Mouse (Mus musculus) thymus, postnatal 14 days (tissue): ENCODE measurements around the gene Elfn2.

Source experiments
- DNase-seq: peaks from one replicate; pipeline ENCODE4 v3.0.0; 2021

Elfn2 gene

GRCm38 (mm10) chr15:78718290-78719250, at the start of gene Elfn2:
Elfn2 (minus strand) TSS chr15:78718771.
- peak; percentile 47 for DNase-seq

GRCm38 (mm10) chr15:78763704-78764103, 45.1 kb upstream of the Elfn2 start:
- DNase-seq, result no peak

- DNase-seq, result no peak
These were observed 44.6 kb upstream of the Elfn2 start for GRCm38 (mm10) chr15:78763210-78763609.

GRCm38 (mm10) chr15:78761112-78761511, 42.5 kb upstream of the Elfn2 start:
- DNase-seq, result no peak

- no peak for DNase-seq
These were observed 39.6 kb upstream of the Elfn2 start for GRCm38 (mm10) chr15:78758132-78758531.

- DNase-seq, result no peak
These were observed 37.6 kb upstream of the Elfn2 start for GRCm38 (mm10) chr15:78755966-78756725.

- no peak for DNase-seq
These were observed 36.7 kb upstream of the Elfn2 start for GRCm38 (mm10) chr15:78755226-78755625.

- no peak for DNase-seq
These were observed 35.6 kb upstream of the Elfn2 start for GRCm38 (mm10) chr15:78754144-78754543.

GRCm38 (mm10) chr15:78752991-78753390, 34.4 kb upstream of the Elfn2 start:
- no peak for DNase-seq

- DNase-seq, result no peak
These were observed 32.2 kb upstream of the Elfn2 start for GRCm38 (mm10) chr15:78750608-78751350.

GRCm38 (mm10) chr15:78749855-78750254, 31.3 kb upstream of the Elfn2 start:
- DNase-seq, result no peak

GRCm38 (mm10) chr15:78744206-78744605, 25.6 kb upstream of the Elfn2 start:
- DNase-seq, result peak; percentile 83

GRCm38 (mm10) chr15:78742831-78743230, 24.3 kb upstream of the Elfn2 start:
- no peak for DNase-seq

- DNase-seq, result no peak
These were observed 22.1 kb upstream of the Elfn2 start for GRCm38 (mm10) chr15:78740662-78741061.

- DNase-seq, result no peak
These were observed 18.6 kb upstream of the Elfn2 start for GRCm38 (mm10) chr15:78737146-78737545.

GRCm38 (mm10) chr15:78736681-78737100, 18.1 kb upstream of the Elfn2 start:
- no peak for DNase-seq

- DNase-seq, result no peak
These were observed 17.6 kb upstream of the Elfn2 start for GRCm38 (mm10) chr15:78736181-78736579.

- no peak for DNase-seq
These were observed 17.0 kb upstream of the Elfn2 start for GRCm38 (mm10) chr15:78735431-78736180.

- no peak for DNase-seq
These were observed 13.3 kb upstream of the Elfn2 start for GRCm38 (mm10) chr15:78731830-78732229.

GRCm38 (mm10) chr15:78730315-78731049, 11.9 kb upstream of the Elfn2 start:
- peak; percentile 45 for DNase-seq

GRCm38 (mm10) chr15:78726697-78727096, 8.1 kb upstream of the Elfn2 start:
- peak; percentile 69 for DNase-seq

GRCm38 (mm10) chr15:78720532-78720931, 2.0 kb upstream of the Elfn2 start:
- no peak for DNase-seq
